Mouse (Mus musculus) CH12.LX (cell line): ENCODE data around the gene Fryl.

Experiments used
- CTCF ChIP-seq, 2 experiments: IDR thresholded peaks in 1 of 2; conservative IDR thresholded peaks in 1 of 2; 2 replicates each; pipeline ENCODE4 v1.5.1; 2011 to 2012; ENCODE audit warnings: low read depth in 2 of 2, low read length in 2 of 2, improper control_type of control experiment in 1 of 2, inconsistent platforms in 1 of 2, mild to moderate bottlenecking in 1 of 2, moderate library complexity in 1 of 2
- EP300 ChIP-seq: IDR thresholded peaks from 2 replicates; pipeline ENCODE4 v1.6.1; 2011; ENCODE audit warnings: low read length, improper control_type of control experiment
- POLR2A ChIP-seq: IDR thresholded peaks from 2 replicates; pipeline ENCODE4 v1.6.1; 2011; ENCODE audit warnings: low read depth, mild to moderate bottlenecking, improper control_type of control experiment, low read length

GRCm38 (mm10) chr5:73079801-73080200, 176.6 kb downstream of the Fryl start:
- TF ChIP-seq EP300 (no peak), CTCF (conservative IDR thresholded peaks at IDR 0.05 in 1 of 2, IDR thresholded peaks at IDR 0.05 in 1 of 2; ENCODE audit: low read depth in 2 of 2, low read length in 2 of 2) (no peak), POLR2A (no peak)
